Mouse (Mus musculus): ENCODE measurements around the gene Rmnd5a. TPM values are rescaled to one million over a fixed set of nuclear protein-coding genes. Genes with fewer than 3 reads are reported as not detected.

The Rmnd5a gene
- polyA plus RNA-seq, 1 experiment, result 43.2 TPM

- TF ChIP-seq POLR2A (IDR thresholded peaks at IDR 0.05; ENCODE audit: low read depth, low read length) (no peak), CTCF (IDR thresholded peaks at IDR 0.05; ENCODE audit: borderline replicate concordance, insufficient read depth, low read length) (no peak)
- Histone ChIP-seq H3K4me3 (ENCODE audit: insufficient read depth, low read length) (no peak overlapping the region), H3K4me1 (ENCODE audit: control insufficient read depth, insufficient read depth, low read length) (no peaks in the 10 kb centered on the region), H3K27ac (ENCODE audit: insufficient read depth, low read length) (no peak overlapping the region)
Measured at GRCm38 (mm10) chr6:71374921-71375320, 65.5 kb downstream of the Rmnd5a start.

GRCm38 (mm10) chr6:71374311-71374829 lies 66.1 kb downstream of the Rmnd5a start:
- Histone ChIP-seq H3K4me3 (ENCODE audit: insufficient read depth, low read length) (no peak overlapping the region), H3K4me1 (ENCODE audit: control insufficient read depth, insufficient read depth, low read length) (no peaks in the 10 kb centered on the region), H3K27ac (ENCODE audit: insufficient read depth, low read length) (no peak overlapping the region)
- TF ChIP-seq POLR2A (IDR thresholded peaks at IDR 0.05; ENCODE audit: low read depth, low read length) (no peak), CTCF (IDR thresholded peaks at IDR 0.05; ENCODE audit: borderline replicate concordance, insufficient read depth, low read length) (no peak)

GRCm38 (mm10) chr6:71373249-71373775 lies 67.1 kb downstream of the Rmnd5a start, which contains the start of gene Cd8a:
Gene Cd8a (plus strand): TSS chr6:71373427.
- no peak for TF ChIP-seq CTCF (IDR thresholded peaks at IDR 0.05; ENCODE audit: borderline replicate concordance, insufficient read depth, low read length)
- no peak for TF ChIP-seq POLR2A (IDR thresholded peaks at IDR 0.05; ENCODE audit: low read depth, low read length)
- H3K4me1 ChIP-seq (ENCODE audit: control insufficient read depth, insufficient read depth, low read length), result no peaks in the 10 kb centered on the region
- H3K27ac ChIP-seq (ENCODE audit: insufficient read depth, low read length), result no peak within 1 kb of the TSS
- no peak within 1 kb of the TSS for H3K4me3 ChIP-seq (ENCODE audit: insufficient read depth, low read length)

GRCm38 (mm10) chr6:71372041-71372720 lies 68.3 kb downstream of the Rmnd5a start:
- no peak overlapping the region for H3K27ac ChIP-seq (ENCODE audit: insufficient read depth, low read length)
- no peaks in the 10 kb centered on the region for H3K4me1 ChIP-seq (ENCODE audit: control insufficient read depth, insufficient read depth, low read length)
- H3K4me3 ChIP-seq (ENCODE audit: insufficient read depth, low read length), result no peak overlapping the region
- TF ChIP-seq CTCF (IDR thresholded peaks at IDR 0.05; ENCODE audit: borderline replicate concordance, insufficient read depth, low read length), result no peak
- no peak for TF ChIP-seq POLR2A (IDR thresholded peaks at IDR 0.05; ENCODE audit: low read depth, low read length)

- no peak for TF ChIP-seq CTCF (IDR thresholded peaks at IDR 0.05; ENCODE audit: borderline replicate concordance, insufficient read depth, low read length)
- no peak for TF ChIP-seq POLR2A (IDR thresholded peaks at IDR 0.05; ENCODE audit: low read depth, low read length)
- H3K4me1 ChIP-seq (ENCODE audit: control insufficient read depth, insufficient read depth, low read length), result no peaks in the 10 kb centered on the region
Measured at GRCm38 (mm10) chr6:71371085-71371605, 69.3 kb downstream of the Rmnd5a start.

GRCm38 (mm10) chr6:71369416-71369815 lies 71.0 kb downstream of the Rmnd5a start:
- Histone ChIP-seq H3K4me3 (ENCODE audit: insufficient read depth, low read length) (no peak overlapping the region), H3K4me1 (ENCODE audit: control insufficient read depth, insufficient read depth, low read length) (no peaks in the 10 kb centered on the region), H3K27ac (ENCODE audit: insufficient read depth, low read length) (no peak overlapping the region)
- TF ChIP-seq POLR2A (IDR thresholded peaks at IDR 0.05; ENCODE audit: low read depth, low read length) (no peak), CTCF (IDR thresholded peaks at IDR 0.05; ENCODE audit: borderline replicate concordance, insufficient read depth, low read length) (no peak)

More at GRCm38 (mm10) chr6:71371085-71371605, 69.3 kb downstream of the Rmnd5a start:
- Histone ChIP-seq H3K4me3 (ENCODE audit: insufficient read depth, low read length) (no peak overlapping the region), H3K27ac (ENCODE audit: insufficient read depth, low read length) (no peak overlapping the region)

- Histone ChIP-seq H3K27ac (ENCODE audit: insufficient read depth, low read length) (no peak overlapping the region), H3K4me1 (ENCODE audit: control insufficient read depth, insufficient read depth, low read length) (no peaks in the 10 kb centered on the region), H3K4me3 (ENCODE audit: insufficient read depth, low read length) (no peak overlapping the region)
- TF ChIP-seq CTCF (IDR thresholded peaks at IDR 0.05; ENCODE audit: borderline replicate concordance, insufficient read depth, low read length) (no peak), POLR2A (IDR thresholded peaks at IDR 0.05; ENCODE audit: low read depth, low read length) (no peak)
Measured at GRCm38 (mm10) chr6:71363995-71364394, 76.4 kb downstream of the Rmnd5a start.

GRCm38 (mm10) chr6:71361156-71361670 lies 79.2 kb downstream of the Rmnd5a start:
- Histone ChIP-seq H3K27ac (ENCODE audit: insufficient read depth, low read length) (no peak overlapping the region), H3K4me1 (ENCODE audit: control insufficient read depth, insufficient read depth, low read length) (no peaks in the 10 kb centered on the region), H3K4me3 (ENCODE audit: insufficient read depth, low read length) (no peak overlapping the region)
- no peak for TF ChIP-seq CTCF (IDR thresholded peaks at IDR 0.05; ENCODE audit: borderline replicate concordance, insufficient read depth, low read length)
- TF ChIP-seq POLR2A (IDR thresholded peaks at IDR 0.05; ENCODE audit: low read depth, low read length), result no peak

- Histone ChIP-seq H3K4me1 (ENCODE audit: control insufficient read depth, insufficient read depth, low read length) (no peaks in the 10 kb centered on the region), H3K27ac (ENCODE audit: insufficient read depth, low read length) (no peak overlapping the region), H3K4me3 (ENCODE audit: insufficient read depth, low read length) (no peak overlapping the region)
- TF ChIP-seq POLR2A (IDR thresholded peaks at IDR 0.05; ENCODE audit: low read depth, low read length) (no peak), CTCF (IDR thresholded peaks at IDR 0.05; ENCODE audit: borderline replicate concordance, insufficient read depth, low read length) (no peak)
Measured at GRCm38 (mm10) chr6:71360751-71361150, 79.7 kb downstream of the Rmnd5a start.

GRCm38 (mm10) chr6:71360221-71360620 lies 80.2 kb downstream of the Rmnd5a start:
- TF ChIP-seq POLR2A (IDR thresholded peaks at IDR 0.05; ENCODE audit: low read depth, low read length) (no peak), CTCF (IDR thresholded peaks at IDR 0.05; ENCODE audit: borderline replicate concordance, insufficient read depth, low read length) (no peak)
- Histone ChIP-seq H3K27ac (ENCODE audit: insufficient read depth, low read length) (no peak overlapping the region), H3K4me1 (ENCODE audit: control insufficient read depth, insufficient read depth, low read length) (no peaks in the 10 kb centered on the region), H3K4me3 (ENCODE audit: insufficient read depth, low read length) (no peak overlapping the region)

Measured in embryonic fibroblast, embryonic 13.5 days (primary cell).